Mouse (Mus musculus): ENCODE data around the gene 4931429L15Rik.

Gene 4931429L15Rik

DNA sequence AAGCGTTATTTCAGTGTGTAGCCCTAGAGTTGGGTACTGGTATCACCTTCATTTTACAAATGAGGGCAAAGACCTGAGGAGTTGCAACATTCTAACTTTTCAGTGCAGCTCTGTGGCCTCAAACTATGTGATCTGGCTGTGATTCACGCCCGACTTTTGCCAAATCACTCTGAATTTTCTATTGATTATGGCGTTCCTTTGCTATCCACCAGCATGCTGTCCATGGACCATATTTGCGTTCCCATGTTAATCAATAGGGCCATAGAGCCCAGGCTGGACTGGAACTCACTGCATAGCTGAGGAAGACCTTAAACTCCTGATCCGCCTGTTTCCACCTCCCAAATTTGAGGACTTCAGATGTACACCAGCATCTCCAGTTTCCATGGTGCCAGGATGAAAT lies 60.7 kb downstream of the 4931429L15Rik start:
- no peak for DNase-seq (ENCODE audit: low spot score)

GRCm38 (mm10) chr9:46257546-46257945 lies 62.2 kb downstream of the 4931429L15Rik start:
- DNase-seq (ENCODE audit: low spot score), result no peak

- DNase-seq (ENCODE audit: low spot score), result no peak
Observed at GRCm38 (mm10) chr9:46256658-46257385, 63.0 kb downstream of the 4931429L15Rik start.

GRCm38 (mm10) chr9:46256177-46256576 lies 63.6 kb downstream of the 4931429L15Rik start:
- DNase-seq (ENCODE audit: low spot score), result no peak

Data from MN1 (cell line).